Mouse (Mus musculus) right cerebral cortex, postnatal 4 days (tissue): ENCODE results near the gene Fgd3.
A peak's percentile ranks its signal among the peaks of the same experiment; 100 is the strongest.

Experiments used
- DNase-seq: peaks from one replicate; pipeline ENCODE4 v3.0.0-alpha.2; 2022

Fgd3 gene

GRCm38 (mm10) chr13:49341012-49341830, 21.1 kb upstream of the Fgd3 start, which contains the start of gene Bicd2:
Gene Bicd2 (plus strand): TSS chr13:49341585.
- DNase-seq = peak; percentile 90

GRCm38 (mm10) chr13:49338893-49339546, 18.9 kb upstream of the Fgd3 start:
- DNase-seq = no peak

GRCm38 (mm10) chr13:49335077-49335982, 15.2 kb upstream of the Fgd3 start:
- no peak for DNase-seq

GRCm38 (mm10) chr13:49333250-49333649, 13.1 kb upstream of the Fgd3 start:
- DNase-seq = no peak

GRCm38 (mm10) chr13:49328101-49328500, 8.0 kb upstream of the Fgd3 start:
- DNase-seq = no peak

- DNase-seq = peak; percentile 45
These were observed 6.4 kb upstream of the Fgd3 start for GRCm38 (mm10) chr13:49326246-49327206.

- no peak for DNase-seq
These were observed 4.8 kb upstream of the Fgd3 start for GRCm38 (mm10) chr13:49324871-49325270.

- no peak for DNase-seq
These were observed 2.6 kb upstream of the Fgd3 start for GRCm38 (mm10) chr13:49322739-49323138.

GRCm38 (mm10) chr13:49322169-49322568, 2.1 kb upstream of the Fgd3 start:
- no peak for DNase-seq

- no peak for DNase-seq
These were observed 1.3 kb upstream of the Fgd3 start for GRCm38 (mm10) chr13:49321452-49321851.

- no peak for DNase-seq
These were observed 403 bp upstream of the Fgd3 start for GRCm38 (mm10) chr13:49320514-49320913.

- DNase-seq = no peak
These were observed 2.2 kb downstream of the Fgd3 start for GRCm38 (mm10) chr13:49317914-49318313.

- no peak for DNase-seq
These were observed 2.6 kb downstream of the Fgd3 start for GRCm38 (mm10) chr13:49317508-49317907.

GRCm38 (mm10) chr13:49316386-49317162, 3.5 kb downstream of the Fgd3 start:
- DNase-seq = no peak

- no peak for DNase-seq
These were observed 8.5 kb downstream of the Fgd3 start for GRCm38 (mm10) chr13:49311642-49312041.

GRCm38 (mm10) chr13:49309501-49309900, 10.6 kb downstream of the Fgd3 start:
- no peak for DNase-seq

- no peak for DNase-seq
These were observed 11.2 kb downstream of the Fgd3 start for GRCm38 (mm10) chr13:49308861-49309403.

GRCm38 (mm10) chr13:49308206-49308605, 11.9 kb downstream of the Fgd3 start:
- DNase-seq = no peak

GRCm38 (mm10) chr13:49307311-49307969, 12.7 kb downstream of the Fgd3 start:
- DNase-seq = no peak

- no peak for DNase-seq
These were observed 13.3 kb downstream of the Fgd3 start for GRCm38 (mm10) chr13:49306771-49307310.
